Mouse (Mus musculus): ENCODE measurements around the gene Pygo1.

The Pygo1 gene

GRCm38 (mm10) chr9:72991420-72991819 lies 66.0 kb downstream of the Pygo1 start:
- no peak for DNase-seq (ENCODE audit: low read depth, low spot score)

GRCm38 (mm10) chr9:72992576-72992975 lies 67.1 kb downstream of the Pygo1 start:
- DNase-seq (ENCODE audit: low read depth, low spot score): no peak

DNA sequence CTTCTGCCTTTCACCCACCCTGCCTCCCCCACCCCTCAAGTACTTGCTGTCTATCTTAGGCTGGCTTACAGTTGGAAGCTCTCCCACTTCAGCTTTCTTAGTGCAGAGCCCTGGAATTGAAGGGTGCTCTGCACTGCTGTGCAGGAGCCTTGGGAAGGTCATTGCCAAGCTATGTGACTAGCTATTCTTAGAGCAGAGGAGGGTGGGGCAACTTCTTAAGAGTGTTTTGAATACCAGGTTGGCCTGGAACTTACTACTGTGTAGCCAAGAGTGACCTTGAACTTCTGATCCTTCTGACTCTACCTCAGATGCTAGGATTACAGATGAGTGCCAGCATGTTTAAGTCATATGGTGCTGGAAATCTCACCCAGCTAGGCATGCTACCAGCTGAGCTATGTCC lies 70.7 kb downstream of the Pygo1 start:
- no peak for DNase-seq (ENCODE audit: low read depth, low spot score)

GRCm38 (mm10) chr9:72996806-72997205 lies 71.4 kb downstream of the Pygo1 start:
- no peak for DNase-seq (ENCODE audit: low read depth, low spot score)

DNA sequence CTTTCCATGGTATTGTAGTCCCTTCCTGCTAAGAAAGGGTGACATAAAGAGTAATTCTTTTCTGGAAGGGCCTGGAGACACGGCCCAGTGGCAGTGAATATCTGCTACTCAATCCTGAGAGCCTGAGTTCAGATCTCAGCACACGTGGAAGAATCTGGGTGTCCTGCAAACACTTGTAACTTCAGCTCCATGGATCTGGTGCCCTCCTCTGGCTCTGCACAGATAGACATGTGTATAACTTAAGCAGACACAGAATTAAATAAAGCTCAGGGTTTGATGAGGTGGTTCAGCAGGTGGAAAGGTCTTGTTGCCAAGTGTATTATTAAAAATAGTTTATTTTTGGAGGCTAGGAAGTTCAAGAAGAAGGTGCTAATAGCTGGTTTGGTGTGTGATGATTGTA lies 75.0 kb downstream of the Pygo1 start:
- no peak for DNase-seq (ENCODE audit: low read depth, low spot score)

GRCm38 (mm10) chr9:73001314-73002011 lies 76.0 kb downstream of the Pygo1 start:
- no peak for DNase-seq (ENCODE audit: low read depth, low spot score)
